Mouse (Mus musculus) thymus, adult 2 months (tissue): ENCODE measurements at regions not wholly inside any gene's neighbourhood (a gene's known extent, or its start where the extent isn't known, plus 50 kb on each side); places are given as distances from the start of the nearest gene placed in this dataset.

ENCODE experiments used
- CTCF ChIP-seq: fragments of 200-500 bp; IDR thresholded peaks from 2 replicates; pipeline ENCODE4 v1.5.1; 2012; ENCODE audit warnings: mild to moderate bottlenecking, control low read depth, low read length, moderate library complexity, borderline replicate concordance; ENCODE audit not compliant: control insufficient read depth, poor library complexity, insufficient read depth; ENCODE audit errors: extremely low read depth
- POLR2A ChIP-seq: fragments of 200-500 bp; IDR thresholded peaks from 2 replicates; pipeline ENCODE4 v1.6.1; 2012; ENCODE audit warnings: mild to moderate bottlenecking, low read length, control low read depth, moderate library complexity; ENCODE audit not compliant: control insufficient read depth, poor library complexity, insufficient read depth; ENCODE audit errors: extremely low read depth

- no peak for TF ChIP-seq CTCF
- no peak for TF ChIP-seq POLR2A
Measured at GRCm38 (mm10) chr14:105019971-105020370, 157.2 kb downstream of the Rbm26 start.
